Mouse (Mus musculus) mesoderm, embryonic 11.5 days (tissue): ENCODE measurements around the gene Prim2.

Source experiments
- DNase-seq: peaks from one replicate; pipeline ENCODE4 v3.0.0-alpha.2; 2012; ENCODE audit warnings: low read depth, low spot score

Gene Prim2

GRCm38 (mm10) chr1:33490220-33490619 is 179.4 kb downstream of the Prim2 start:
- DNase-seq = no peak

- no peak for DNase-seq
Measured at GRCm38 (mm10) chr1:33488372-33488771, 181.2 kb downstream of the Prim2 start.

- DNase-seq = no peak
Measured at GRCm38 (mm10) chr1:33483746-33484145, 185.8 kb downstream of the Prim2 start.

- DNase-seq = no peak
Measured at GRCm38 (mm10) chr1:33480382-33480781, 189.2 kb downstream of the Prim2 start.

- DNase-seq = no peak
Measured at GRCm38 (mm10) chr1:33471069-33471468, 198.5 kb downstream of the Prim2 start.

GRCm38 (mm10) chr1:33470222-33470621 is 199.4 kb downstream of the Prim2 start:
- DNase-seq = no peak

DNA sequence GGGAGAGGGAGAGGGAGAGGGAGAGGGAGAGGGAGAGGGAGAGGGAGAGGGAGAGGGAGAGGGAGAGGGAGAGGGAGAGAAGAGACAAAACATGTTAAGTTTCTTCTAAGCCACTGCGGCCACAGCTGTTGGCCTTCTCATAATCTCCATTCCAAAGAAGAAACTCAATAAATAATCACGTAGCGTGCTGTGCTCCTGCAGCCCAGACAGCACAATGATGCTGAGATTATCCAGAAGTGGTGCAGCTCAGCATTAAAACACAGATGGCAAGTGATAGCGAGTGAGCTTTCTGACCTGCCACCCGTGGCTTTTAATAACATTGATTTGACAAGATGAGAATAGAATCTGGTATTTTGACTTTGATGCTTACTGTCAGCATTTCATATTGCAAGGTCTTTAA is 205.4 kb downstream of the Prim2 start:
- DNase-seq = no peak

DNA sequence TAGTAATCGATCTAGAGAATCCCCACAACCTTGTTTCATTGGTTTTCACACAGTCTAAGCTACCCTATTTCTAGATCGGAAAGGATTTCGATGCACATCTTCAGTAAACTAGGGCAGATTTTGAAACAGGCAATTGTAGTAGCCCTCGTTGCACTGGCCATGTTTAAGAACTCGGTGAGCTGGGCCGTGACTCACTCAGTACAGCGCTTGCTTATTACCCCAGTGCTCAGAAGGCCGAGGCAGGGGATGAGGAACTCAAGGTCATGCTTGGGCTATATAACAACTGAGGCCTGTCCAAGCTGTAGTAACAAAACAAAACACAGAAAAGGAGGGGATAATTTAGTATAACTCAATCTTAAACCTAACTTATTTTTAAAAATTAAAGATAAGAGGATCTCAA is 208.9 kb downstream of the Prim2 start:
- DNase-seq = no peak

DNA sequence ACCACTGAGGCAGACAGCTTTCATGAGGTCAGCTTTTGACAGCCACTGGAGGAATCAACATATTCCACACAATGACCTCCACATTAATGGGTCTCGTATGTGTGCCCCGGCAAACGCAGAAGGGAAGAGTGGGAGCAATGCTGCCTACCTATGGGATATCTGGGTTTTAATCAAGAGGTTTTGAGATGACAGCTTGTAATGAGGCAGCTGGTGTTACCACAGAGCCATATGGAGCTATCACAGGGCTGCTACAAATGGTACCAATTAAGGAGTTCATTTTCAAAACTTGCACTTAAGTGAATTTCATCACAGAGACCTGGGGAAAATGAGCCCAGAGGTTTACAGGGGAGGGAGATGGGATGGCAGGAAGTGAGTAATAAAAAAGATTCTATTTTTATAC is 209.3 kb downstream of the Prim2 start:
- DNase-seq = no peak

- no peak for DNase-seq
Measured at GRCm38 (mm10) chr1:33458950-33459349, 210.6 kb downstream of the Prim2 start.

- no peak for DNase-seq
Measured at GRCm38 (mm10) chr1:33454251-33454650, 215.3 kb downstream of the Prim2 start.

DNA sequence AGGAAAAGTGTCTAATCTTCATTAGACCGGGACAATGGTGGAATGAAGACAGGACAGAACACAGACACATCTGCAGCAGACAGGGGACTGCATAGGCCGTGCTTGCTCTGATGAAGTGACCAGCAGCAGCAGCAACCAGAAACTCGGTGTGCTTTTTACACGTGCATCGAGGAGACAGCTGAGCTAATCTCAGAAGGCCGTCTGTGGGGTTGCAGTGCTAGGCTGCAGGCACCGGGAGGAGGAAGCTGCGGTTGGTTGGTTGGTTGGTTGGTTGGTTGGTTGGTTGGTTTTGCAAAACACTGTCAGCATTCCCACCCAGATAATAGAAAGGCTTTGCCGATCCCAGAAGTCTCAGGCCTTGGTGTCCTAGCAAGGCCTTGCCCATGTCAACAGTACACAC is 216.3 kb downstream of the Prim2 start:
- no peak for DNase-seq

GRCm38 (mm10) chr1:33447179-33447578 is 222.4 kb downstream of the Prim2 start:
- no peak for DNase-seq

- no peak for DNase-seq
Measured at GRCm38 (mm10) chr1:33436167-33436566, 233.4 kb downstream of the Prim2 start.
